Mouse (Mus musculus) kidney, adult 8-10 months (tissue): ENCODE results near the gene Mettl18.
"Not testable (repeated sequence)": the region's sequence is repeated elsewhere in the genome, so short reads cannot be mapped to it uniquely, and the experiment has no call there.

Source experiments
- DNase-seq, 2 experiments: peaks; one replicate each; pipeline ENCODE4 v3.0.0; 2022

The Mettl18 gene

DNA sequence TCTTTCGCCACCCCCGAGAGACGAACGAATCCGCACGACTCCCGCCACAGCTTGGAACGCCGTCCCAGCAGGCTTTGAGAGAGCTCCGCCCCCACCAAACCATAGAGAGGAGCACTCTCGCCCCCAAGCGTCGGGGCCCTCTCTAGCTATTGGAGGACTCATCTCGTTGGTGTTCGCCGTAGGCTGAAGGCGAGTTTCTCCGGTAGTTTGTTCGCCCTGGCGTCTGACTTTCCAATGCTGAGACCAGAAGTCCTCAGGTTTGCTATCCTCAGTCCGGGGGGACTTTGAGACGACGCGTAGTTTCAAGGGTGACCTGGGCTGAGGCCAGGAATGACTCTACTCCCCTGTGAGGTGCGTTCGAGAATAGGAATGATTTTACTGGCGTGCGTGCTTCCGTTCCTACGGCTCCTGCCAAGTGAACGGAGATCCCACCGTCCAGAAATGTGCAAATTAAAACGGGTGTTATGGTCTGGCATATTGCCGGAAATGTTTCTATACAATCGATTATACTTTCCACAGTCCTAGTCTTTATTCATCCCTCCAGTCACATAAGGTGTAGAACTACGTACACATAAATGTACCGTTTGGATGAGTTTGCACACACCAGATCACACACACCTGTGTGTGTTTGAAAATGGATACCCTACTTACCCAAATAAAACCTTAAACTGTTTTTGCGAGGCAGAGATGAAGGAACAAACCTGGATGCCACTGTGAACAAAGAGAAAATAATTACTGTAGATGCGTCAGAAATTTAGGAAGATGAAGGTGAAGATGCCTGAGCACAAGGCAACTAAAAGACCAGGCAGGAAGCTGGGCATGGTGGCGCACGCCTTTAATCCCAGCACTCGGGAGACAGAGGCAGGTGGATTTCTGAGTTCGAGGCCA lies at the start of gene Mettl18, which contains the start of gene BC055324:
Gene Mettl18 (plus strand): TSS at position 169 of the 888 bp plus-strand sequence.
Gene BC055324 (minus strand): TSS at position 76 of the 888 bp plus-strand sequence.
- DNase-seq, result peak; percentile 83 to 91

DNA sequence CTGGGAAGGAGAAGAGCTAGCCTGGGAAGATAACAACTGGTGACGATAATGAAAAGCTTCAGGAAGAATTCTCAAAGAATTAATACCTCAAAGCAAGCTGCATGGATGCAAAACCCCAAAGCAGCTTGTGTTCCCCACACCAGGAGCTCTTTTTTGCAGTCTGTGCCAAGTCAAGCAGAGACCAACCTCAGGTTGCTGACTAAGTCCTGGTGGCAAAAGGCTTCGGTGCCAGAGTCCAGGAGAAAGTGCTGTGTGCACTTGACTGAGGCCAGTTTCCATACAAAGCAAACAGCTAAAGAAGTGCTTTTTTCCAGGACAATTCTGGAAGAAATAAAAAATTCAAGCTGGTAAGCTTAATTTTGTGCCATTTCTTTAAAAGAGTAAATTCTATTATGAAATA lies 41.3 kb upstream of the Mettl18 start:
- peak; percentile 36 to 47 for DNase-seq

DNA sequence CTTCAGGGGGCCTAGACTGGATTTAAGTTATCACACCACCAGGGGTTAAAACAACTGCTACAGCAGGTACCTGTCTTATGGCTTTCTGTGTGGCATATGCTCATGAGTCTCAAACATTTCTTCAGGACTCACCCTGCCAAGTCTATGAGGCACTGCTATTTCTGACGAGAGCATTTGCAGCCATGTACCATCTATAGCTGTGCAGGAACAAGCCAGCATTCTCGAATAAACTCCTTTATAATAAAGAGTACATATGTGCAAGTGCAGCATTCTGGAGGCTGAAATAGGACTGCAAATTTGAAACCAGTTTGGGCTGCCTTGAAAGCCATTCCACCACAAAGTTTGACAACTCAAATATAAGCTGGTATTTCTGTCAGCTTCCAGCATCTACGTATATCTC lies 36.7 kb upstream of the Mettl18 start:
- DNase-seq, result no peak

DNA sequence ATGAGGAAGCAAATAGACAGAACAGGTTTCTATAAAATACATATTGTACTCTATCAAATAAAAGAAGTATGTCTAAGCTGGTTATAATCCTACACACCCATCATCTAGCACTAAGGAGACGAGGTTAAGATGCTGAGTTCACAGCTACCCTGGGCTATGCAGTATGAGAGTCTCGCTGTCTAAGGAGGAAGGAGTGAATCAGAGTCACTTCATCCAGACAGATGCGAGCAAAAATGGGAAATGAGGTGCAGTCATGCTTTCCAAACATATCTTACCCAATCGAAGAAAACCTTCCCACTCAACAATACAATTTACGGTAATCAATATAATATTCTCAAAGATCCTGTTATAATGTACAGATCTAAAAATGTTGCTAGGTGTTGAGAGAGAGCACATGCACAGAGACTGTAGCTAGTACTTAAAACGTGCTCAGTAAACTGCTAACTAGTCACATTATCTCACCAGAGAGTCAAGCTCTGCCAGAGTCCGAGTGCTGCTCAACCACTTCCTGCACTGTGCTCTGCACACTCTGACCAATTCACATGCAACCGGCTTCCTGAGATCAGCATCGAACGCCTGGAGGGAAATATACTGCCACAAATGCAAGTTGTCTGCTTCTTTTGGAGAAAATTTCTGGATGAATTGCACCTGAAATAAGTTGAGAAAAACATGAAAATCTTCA lies 30.5 kb upstream of the Mettl18 start:
- no peak for DNase-seq

DNA sequence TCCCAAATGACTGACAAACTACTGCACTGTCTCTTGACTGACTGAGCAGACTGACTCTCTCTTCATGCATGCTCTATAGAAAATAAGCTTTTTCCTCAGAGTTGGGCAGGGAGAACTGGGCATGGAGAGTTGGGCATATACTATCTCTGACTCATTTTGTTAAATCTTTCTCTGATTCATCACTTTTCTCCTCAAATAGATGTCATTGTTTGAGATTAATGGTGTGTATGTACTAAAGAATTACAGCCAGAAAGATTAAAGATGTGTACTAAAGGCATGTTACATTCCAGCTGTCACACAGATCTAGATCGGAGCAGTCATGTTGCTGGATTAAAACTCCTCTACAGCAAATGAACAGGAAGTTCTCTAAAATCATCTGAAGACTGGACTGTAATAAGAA lies 20.2 kb upstream of the Mettl18 start:
- DNase-seq, result no peak

DNA sequence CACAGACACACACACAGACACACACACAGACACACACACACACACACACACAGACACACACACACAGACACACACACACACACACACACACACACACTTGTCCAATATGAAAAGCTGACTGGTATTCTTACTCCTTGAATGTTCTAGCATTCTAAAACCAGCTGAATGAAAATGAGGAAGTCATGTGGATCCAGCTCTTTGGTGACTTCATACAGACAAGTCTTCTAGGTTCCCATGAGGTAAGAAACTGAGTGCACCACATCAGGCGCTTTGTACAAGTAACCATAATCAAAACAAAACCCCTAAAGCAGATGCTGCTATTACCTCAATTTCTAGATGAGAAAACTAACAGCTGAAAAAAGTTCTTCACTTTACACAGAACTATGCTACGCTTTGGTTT lies 19.6 kb upstream of the Mettl18 start:
- no peak for DNase-seq

DNA sequence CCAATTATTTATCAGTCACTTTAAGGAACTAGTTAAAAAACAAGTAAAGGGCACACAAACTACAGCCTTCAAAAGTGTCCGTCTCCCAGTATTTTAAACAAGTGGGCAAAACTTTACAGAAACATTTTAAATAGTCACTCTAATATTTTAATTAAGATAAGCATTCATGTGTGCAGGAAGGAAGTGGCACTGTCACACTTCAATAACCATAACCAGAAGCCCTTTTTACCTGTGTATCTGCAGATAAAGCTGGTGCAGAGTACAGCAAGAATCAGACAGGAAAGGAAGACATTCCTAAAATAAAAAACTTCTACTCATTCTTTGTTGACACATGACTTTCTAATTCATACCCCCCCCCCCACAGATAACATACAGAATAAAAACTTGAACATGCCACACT lies 18.2 kb upstream of the Mettl18 start:
- DNase-seq, result no peak

DNA sequence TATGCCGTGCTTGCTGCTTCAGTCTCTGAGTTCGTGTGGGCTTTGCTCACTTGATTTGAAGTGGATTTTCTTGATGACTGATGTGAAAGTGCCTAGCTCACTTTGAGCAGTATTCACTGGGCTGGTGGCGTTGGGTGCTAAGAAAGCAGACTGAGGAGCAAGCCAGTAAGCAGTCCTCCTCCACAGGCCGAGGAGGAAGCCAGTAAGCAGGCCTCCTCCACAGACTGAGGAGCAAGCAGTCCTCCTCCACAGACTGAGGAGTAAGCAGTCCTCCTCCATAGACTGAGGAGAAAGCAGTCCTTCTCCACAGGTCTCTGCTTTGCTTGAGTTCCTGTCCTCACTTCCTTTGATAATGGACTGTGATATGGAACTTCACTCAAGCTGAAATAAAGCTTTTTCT lies 2.3 kb upstream of the Mettl18 start:
- DNase-seq, result no peak

DNA sequence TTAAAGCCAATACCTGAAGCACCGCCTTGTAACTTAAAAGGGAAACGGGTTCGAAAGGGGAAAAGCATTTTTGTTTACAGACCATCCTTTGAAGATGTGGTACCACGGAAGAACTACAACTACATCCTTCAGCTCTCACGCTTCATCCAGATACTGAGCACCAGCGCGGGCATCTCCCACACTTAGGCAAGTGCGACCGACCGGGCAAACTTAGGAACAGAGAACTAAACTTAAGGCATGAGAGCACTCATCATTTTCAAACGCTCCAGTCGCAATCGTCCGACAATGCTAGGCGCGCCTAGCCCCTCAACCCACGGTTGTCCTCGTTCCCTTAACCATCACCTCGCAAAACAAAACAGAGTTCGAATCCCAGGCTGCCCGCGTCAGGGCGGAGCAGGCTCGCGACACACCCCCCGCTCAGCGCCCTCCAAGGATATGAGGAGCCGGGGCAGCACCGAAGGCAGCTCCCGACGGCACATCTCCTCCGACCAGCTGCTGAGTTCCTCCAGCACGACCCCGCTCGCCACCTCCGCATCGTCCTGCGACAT lies 442 bp upstream of the Mettl18 start:
- DNase-seq, result no peak

DNA sequence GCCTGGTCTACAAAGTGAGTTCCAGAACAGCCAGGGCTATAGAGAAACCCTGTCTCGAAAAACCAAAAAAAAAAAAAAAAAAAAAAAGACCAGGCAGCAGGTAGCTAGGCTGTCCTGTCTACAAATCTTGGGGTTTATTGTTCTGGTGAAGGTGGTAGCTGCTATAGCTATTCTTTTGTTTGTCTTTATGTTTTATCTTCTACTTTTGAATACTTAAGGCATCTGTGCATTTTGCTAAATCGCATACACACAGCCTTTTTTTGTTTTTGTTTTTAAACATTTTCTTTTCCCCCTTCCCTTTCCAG lies 872 bp downstream of the Mettl18 start:
- no peak for DNase-seq

DNA sequence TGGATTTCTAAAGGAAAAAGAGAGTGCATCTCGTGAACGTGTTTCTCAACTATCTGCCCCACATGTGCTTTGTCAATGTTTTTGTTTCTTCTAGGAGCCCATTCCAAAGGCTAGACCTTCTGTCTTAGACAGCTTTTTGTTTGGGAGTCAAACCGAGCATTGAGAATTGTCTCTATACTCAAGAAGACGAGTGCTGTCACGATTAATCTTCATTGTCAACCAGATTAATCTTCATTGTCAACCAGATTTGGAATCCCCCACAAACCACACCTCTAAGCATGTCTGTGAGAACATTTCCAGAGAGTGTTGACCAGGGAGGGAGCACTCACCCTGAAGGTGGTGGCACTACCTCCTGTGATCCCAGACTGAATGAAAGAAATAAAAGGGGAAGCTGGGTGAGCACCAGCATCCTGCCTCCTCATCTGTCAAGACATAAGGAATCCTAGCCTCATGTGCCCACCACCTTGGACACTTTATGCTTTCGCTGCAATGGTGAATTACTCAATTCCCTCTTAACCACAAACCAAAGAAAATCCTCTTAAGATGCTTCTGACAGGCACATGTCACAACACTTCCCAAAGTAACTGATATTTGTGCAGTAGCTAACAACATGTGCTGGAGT lies 7.3 kb downstream of the Mettl18 start:
- no peak for DNase-seq

DNA sequence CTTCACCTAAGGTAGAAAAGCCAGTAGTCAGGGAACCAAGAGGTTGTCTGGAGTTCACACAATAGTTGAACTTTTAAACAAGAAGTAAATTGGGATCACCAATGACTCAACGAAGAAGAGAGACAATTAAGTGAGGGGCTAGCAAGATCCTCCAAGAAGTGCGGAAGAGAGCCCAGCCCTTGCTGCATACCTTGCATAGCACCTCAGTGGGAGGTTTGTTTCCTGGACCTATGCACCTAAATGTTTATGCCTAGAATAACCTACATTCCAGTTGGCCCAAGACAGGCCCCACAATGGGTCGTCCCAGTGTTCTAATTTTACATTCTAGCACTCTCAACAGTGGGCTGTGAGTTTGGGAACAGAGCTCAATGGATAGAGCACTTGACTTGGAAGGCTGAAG lies 9.6 kb downstream of the Mettl18 start:
- no peak for DNase-seq

DNA sequence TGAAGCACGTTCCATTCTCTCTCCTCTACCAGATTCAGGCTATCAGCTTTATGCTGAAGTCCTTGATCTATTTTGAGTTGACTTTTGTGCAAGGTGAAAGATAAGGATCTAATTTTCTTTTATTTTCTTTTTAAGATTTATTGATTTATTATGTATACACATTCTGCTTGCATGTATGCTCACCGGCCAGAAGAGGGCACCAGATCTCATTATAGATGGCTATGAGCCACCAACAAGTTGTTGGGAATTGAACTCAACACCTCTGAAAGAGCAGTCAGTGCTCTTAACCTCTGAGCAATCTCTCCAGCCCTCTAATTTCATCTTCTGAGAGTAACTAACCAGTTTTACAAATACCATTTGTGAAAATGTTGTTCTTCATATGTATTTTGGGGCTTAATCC lies 14.5 kb downstream of the Mettl18 start:
- no peak for DNase-seq

DNA sequence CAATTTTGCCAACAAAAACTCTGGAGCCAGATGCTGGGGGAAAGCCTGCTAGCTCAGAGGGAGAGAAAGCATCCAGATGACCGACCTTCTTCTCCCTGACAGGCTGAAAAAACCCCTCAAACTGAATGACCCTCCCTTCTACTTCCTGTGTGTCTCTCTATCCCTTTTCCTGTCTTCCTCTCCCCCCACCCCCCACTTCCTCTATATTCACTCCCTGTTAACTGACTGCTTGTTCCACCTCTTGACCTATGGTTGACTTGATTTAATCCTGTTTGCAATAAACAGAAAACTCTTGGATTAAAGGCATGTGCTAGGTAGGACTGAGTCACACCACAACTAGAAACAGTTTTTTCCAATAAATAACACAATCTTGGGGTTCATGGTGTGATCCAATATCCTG lies 19.9 kb downstream of the Mettl18 start:
- DNase-seq, result no peak

DNA sequence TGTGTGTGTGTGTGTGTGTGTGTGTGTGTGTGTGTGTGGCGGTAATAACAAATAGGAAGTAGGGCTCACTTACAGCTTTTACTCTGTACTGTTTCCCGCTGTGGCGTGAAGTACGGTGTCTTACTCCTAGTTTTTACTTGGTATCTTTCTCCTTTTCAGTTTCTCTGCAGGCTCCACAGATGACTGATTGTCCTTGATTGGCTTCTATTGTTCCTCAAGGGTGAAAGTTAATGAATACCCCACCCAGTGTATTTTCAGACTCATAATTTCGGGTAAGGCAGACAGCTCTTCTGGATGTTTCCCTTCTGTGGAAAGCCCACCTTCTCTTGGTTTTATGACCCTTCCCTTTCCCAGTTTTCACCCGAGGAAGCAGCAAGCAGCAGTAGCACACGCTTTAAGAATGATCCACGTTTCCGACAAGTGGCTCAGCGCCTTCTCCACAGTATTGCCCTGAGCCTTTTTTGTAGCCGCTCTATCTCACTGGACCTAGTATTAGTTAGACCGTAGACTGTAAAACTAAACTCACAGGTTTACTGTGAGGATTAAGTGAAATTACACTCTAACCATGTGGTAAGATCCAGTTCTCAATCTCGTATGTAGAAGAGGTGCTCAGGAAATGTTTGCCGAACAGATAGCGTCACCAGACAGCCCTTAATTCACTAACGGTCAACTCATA lies 23.7 kb downstream of the Mettl18 start:
- DNase-seq, result no peak

DNA sequence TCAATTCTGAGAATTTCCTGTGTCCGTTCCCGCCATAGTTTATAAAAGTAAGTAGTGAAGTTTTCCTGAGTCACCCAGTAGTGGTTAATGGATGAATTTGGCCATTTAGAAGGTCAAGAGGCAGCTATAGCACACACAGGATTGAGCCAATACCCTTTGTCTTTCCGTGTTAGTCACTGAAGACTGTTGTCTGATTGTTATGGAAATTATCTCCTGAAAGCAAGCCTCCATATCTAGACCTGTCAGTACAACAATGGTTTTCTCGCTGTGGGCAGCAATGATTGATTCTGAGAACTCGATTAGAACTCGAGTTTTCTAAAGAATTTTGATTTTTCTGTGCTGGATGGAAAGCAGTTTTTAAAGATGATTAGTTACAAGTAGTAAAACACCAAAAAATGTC lies 25.1 kb downstream of the Mettl18 start:
- DNase-seq, result no peak

DNA sequence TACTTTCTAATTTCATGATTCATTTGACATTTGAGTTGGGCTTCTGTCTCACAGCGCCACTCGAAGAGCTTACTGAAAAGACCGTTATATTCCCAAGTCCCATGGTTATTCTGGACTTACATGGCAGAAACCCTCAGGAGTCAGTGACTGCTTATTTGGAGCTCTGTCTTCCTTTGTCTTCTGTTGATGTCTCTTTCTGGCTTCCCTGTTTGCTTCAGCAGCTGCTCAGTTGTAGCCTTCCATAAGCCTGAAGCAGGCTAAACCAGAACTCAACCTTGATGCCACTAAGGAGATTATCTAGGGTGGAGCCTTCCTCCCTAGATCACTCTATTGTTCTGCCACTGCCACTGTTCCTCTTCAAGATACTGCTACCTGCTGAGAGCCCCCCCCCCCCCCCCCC lies 26.1 kb downstream of the Mettl18 start:
- DNase-seq, result not testable (repeated sequence)

DNA sequence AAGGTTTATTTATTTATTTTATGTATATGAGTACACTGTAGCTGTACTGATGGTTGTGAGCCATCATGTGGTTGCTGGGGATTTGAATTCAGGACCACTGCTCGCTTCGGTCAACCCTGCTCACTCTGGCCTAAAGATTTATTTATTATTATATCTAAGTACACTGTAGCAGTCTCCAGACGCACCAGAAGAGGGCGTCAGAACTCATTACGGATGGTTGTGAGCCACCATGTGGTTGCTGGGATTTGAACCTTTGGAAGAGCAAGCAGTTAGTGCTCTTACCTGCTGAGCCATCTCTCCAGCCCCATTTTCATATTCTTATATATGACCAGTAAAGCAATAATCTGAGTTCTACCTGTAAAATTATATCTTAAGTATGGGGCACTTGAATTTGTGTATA lies 27.4 kb downstream of the Mettl18 start:
- DNase-seq, result not testable (repeated sequence)

DNA sequence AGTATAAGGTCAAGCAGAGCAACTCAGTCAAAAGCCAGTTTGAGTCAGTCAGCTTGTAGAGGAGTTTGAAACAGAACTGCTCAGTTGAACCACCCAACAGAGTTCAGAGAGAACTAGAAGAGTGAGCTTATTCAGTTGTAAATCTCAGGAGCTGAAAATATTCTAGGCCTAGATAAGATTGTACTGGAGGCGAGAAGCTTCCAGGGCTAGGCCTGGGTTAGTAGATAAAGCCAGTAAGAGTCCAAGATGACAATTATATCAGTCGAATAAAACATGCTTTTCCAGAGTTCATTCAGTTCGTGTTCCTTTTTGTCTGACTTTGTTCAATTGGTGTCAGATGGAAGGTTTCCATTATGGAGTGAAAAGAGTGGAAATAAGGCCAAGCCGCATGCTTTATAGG lies 31.0 kb downstream of the Mettl18 start:
- no peak for DNase-seq

DNA sequence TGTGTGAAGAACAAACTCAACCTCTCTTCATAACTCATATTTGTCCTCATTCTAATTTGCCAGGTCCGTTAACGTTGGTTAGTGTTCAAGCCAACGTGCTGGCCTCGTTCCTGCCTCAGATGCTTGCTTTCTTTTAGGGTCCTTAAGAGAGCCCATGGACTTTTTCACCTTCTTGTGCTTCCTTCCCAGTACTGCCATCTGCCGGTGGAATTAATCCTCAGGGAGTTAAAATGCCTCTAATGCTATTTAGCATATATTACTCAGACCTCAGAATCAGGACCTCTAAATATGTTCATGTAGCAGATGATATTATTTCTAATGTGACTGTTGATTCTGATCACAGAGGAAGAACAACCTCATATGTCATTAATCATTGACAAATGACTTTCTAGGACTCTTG lies 32.7 kb downstream of the Mettl18 start:
- peak in 1 of 2 experiments; percentile 42 for DNase-seq

DNA sequence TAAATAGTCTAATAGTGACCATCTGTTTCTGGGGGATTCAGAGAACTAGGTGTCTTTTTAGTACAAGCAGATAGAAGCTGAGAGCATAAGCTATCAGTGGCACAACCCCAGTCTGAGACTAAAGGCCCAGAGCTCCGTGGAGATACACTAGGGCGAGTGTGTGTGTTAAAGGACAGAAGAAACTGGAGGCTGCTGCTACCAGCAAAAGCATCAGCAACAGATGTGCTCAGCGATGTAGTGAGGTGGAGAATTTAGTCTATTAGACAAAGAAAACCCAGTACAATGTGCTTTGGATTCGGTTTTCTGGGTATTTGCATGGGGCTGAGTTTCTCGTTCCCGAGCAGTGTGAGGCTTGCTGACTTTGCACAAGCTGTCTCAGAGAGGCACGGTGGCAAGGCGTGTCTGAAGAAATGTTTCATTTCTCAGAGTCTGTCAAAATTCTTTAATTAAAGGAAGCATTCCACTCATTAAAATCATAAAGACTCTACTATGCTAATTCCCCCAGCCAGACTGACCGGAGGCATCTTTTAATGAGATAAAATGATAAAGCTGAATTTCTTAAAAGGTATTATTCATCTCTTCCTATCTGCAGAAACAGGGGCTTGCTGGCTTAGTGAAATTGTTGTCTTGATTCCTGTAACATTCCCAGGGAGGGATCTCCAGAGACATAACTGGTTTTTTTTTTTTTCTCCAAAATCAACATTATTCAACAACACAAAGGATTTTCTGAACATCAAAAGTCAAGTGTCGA lies 45.9 kb downstream of the Mettl18 start:
- DNase-seq, result no peak

DNA sequence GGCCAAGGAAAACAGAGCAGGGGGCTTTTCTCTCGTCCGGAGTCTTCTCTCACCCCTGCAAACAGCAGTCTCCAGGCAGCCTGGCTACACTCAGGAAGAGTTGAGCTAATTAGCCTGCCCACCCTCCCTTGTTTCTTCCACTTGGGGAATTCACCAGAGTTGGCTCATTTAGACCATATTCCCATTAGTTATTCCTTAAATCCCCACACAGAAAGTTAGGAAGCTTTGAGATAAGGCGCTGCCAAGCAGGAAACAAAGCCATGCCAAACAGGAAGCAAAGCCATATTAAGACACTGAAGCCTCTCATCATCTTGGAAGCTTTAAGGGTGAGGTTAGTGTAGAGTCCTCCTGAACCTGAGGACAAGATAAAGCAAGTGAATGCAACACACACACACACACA lies 48.9 kb downstream of the Mettl18 start:
- peak; percentile 48 to 60 for DNase-seq
